Mouse (Mus musculus) liver, embryonic 14.5 days (tissue): ENCODE data around the gene Rasgef1b. TPM values are rescaled to one million over a fixed set of nuclear protein-coding genes. Genes with fewer than 3 reads are reported as not detected.

Source experiments
- ATAC-seq: fragments of 200-750 bp; cut with Nextera tagmentation; 2 replicates; pipeline ENCODE4 v1.8.0; 2017; ENCODE audit warnings: moderate number of reproducible peaks, mild to moderate bottlenecking, moderate library complexity; ENCODE audit not compliant: insufficient read depth
- DNase-seq, 3 experiments: peaks; one replicate each; pipeline ENCODE4 v3.0.0-alpha.2; 2012 to 2013; ENCODE audit warnings: low read depth in 3 of 3, low spot score in 3 of 3
- H3K27ac ChIP-seq: fragments of 300-500 bp; sonication (generic); 2 replicates; pipeline ENCODE4 v1.5.1; 2014; ENCODE audit warnings: moderate library complexity, mild to moderate bottlenecking, control low read depth, inconsistent platforms
- H3K27me3 ChIP-seq: fragments of 300-500 bp; sonication (generic); 2 replicates; pipeline ENCODE4 v1.6.1; 2014; ENCODE audit warnings: mild to moderate bottlenecking, low read length, moderate library complexity; ENCODE audit not compliant: control insufficient read depth, insufficient read depth
- H3K36me3 ChIP-seq: fragments of 300-500 bp; sonication (generic); replicated peaks from 2 replicates; pipeline ENCODE4 v1.6.1; 2014; ENCODE audit warnings: low read depth; ENCODE audit not compliant: control insufficient read depth, insufficient read depth
- H3K4me1 ChIP-seq, 2 experiments: fragments of 200-500 bp in 1 of 2; fragments of 300-500 bp in 1 of 2; sonication (generic) in 1 of 2; replicated peaks; 2 replicates each; pipeline ENCODE4 v1.6.1; 2012 to 2014; ENCODE audit warnings: antibody characterized with exemption in 1 of 2, inconsistent platforms in 1 of 2, low read length in 1 of 2; ENCODE audit not compliant: control insufficient read depth in 2 of 2, insufficient read depth in 2 of 2
- H3K4me2 ChIP-seq: fragments of 300-500 bp; sonication (generic); 2 replicates; pipeline ENCODE4 v1.6.1; 2014; ENCODE audit warnings: low read depth, mild to moderate bottlenecking, control low read depth, moderate library complexity
- H3K4me3 ChIP-seq, 2 experiments: fragments of 200-500 bp in 1 of 2; fragments of 300-500 bp in 1 of 2; sonication (generic) in 1 of 2; 2 replicates each; pipeline ENCODE4 v1.5.1; 2012 to 2014; ENCODE audit warnings: low read depth in 2 of 2, low read length in 2 of 2, mild to moderate bottlenecking in 2 of 2, control low read depth in 1 of 2, inconsistent platforms in 1 of 2, moderate library complexity in 1 of 2; ENCODE audit not compliant: insufficient read depth in 1 of 2
- H3K9ac ChIP-seq: fragments of 300-500 bp; sonication (generic); replicated peaks from 2 replicates; pipeline ENCODE4 v1.6.1; 2014; ENCODE audit warnings: mild to moderate bottlenecking, control low read depth, moderate library complexity
- H3K9me3 ChIP-seq: fragments of 300-500 bp; sonication (generic); 2 replicates; pipeline ENCODE4 v1.6.1; 2016; ENCODE audit warnings: low read length, mixed read lengths; ENCODE audit not compliant: control insufficient read depth
- CTCF ChIP-seq: IDR thresholded peaks from 2 replicates; pipeline ENCODE4 v1.5.1; 2016; ENCODE audit warnings: antibody characterized with exemption, low read depth, control low read depth
- EP300 ChIP-seq: IDR thresholded peaks from 2 replicates; pipeline ENCODE4 v1.6.1; 2016; ENCODE audit warnings: antibody characterized with exemption, low read depth
- WGBS: fragments of 180-500 bp; shearing (Covaris S2); extraction: QIAGEN DNeasy Blood & Tissue Kit; methylation state at CpG from one replicate; pipeline ENCODE4 v1.1.7; 2014; ENCODE audit not compliant: insufficient replicate concordance; 5-methylcytosine and 5-hydroxymethylcytosine counted together
- polyA plus RNA-seq, 2 experiments: library from polyadenylated mRNA; depleted of rRNA in 1 of 2; stranded (reverse) in 1 of 2; unstranded in 1 of 2; fragments of >200 nt; fragmentation: Nextera tagmentation in 1 of 2; extraction: Ambion mirVana in 1 of 2; gene quantifications; 2 replicates each; pipeline versions ENCODE4 v1.2.1 to v1.2.3; 2012 to 2014

The Rasgef1b gene
- polyA plus RNA-seq, 2 experiments: 2.8 to 4.2 TPM

DNA sequence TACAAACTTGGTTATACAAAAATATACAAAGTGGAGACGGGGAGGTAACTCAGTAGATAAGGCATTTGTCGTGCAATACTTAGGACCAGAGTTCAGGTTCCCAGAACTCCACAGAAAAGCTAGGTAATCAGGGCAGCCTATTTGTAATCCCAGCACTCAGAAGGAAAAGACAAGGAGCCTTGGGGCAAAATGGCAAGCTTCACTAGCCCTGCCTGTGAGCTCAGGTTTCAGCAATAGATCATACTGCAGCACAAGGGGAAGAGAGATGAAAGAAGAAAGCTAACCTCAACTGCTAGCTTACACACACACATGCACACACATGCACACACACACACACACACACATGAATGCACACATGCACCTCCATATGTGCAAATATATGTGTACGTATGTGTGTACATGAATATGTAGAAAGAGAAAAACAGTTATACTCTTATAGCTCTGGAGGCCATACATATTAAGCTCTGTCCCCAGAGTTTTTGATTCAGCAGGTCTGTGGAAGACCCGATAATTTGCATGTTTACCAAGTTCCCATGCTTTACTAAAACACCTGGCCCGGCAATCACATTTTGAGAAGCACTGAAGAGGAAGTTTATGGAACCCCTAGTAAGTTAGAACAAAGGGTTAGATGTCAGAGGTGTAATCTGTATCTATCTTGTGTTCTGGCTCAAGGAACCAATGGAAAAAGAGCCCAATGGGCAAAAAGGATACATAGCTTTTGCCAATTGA, 256.1 kb downstream of the Rasgef1b start:
- WGBS: 64% methylated on average over 5 of the region's 5 CpGs
- Histone ChIP-seq H3K9me3 (no peaks in the 10 kb centered on the region), H3K36me3 (no peaks in the 10 kb centered on the region), H3K4me3 (no peak overlapping the region), H3K27me3 (no peaks in the 10 kb centered on the region), H3K4me2 (no peak overlapping the region), H3K9ac (no peak overlapping the region), H3K27ac (no peak overlapping the region), H3K4me1 (peaks cover 4 to 5% of the 10 kb centered on the region in 2 experiments; a peak in 3 of 4 replicates)
- no peak for DNase-seq
- no peak for ATAC-seq
- no peak for TF ChIP-seq CTCF
- no peak for TF ChIP-seq EP300

DNA sequence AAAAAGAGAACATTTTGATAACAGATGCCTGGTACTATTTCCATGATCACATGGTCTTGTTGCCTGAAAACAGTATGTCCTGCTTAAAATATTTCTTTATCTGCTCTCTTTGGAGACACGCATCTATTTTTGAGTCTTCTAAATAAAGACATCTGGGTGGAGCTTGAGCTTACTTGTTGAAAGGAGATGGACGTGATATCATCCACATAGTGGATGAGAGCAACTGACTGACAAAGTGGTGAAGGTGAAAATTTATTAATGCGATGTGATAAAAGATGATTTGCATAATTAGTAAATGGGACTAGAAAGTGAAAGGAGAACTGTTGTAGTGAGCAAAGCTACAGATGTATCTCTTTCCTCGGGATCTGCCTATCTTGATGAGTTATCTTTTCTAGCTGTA, 257.1 kb downstream of the Rasgef1b start:
- Histone ChIP-seq H3K9ac (no peak overlapping the region), H3K4me1 (peaks cover under 1 to 2% of the 10 kb centered on the region in 2 experiments; a peak in 3 of 4 replicates), H3K36me3 (no peaks in the 10 kb centered on the region), H3K9me3 (no peaks in the 10 kb centered on the region), H3K27me3 (no peaks in the 10 kb centered on the region), H3K4me3 (no peak overlapping the region), H3K27ac (no peak overlapping the region), H3K4me2 (no peak overlapping the region)
- WGBS: 39% methylated on average over 4 of the region's 4 CpGs
- no peak for ATAC-seq
- TF ChIP-seq EP300: no peak
- DNase-seq: no peak

DNA sequence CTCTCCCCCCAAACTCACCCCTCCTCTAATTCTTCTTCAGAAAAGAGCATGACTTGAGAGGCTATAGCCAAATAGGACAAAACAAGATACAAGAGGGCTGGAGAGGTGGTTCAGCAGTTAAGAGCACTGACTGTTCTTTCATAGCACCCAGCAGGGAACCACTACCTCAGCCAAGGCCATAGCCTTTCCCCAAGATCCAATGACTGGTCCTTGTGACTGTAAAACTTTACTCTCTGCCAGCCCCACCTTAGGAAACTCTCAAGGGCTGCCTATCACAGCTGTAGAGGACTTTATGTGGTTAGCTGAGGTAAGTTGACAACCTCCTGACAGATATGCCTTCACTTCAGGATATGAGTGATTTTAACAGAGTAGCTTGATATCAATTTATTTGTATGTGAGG, 258.3 kb downstream of the Rasgef1b start:
- Histone ChIP-seq H3K27ac (no peak overlapping the region), H3K9me3 (no peaks in the 10 kb centered on the region), H3K4me1 (no peaks in the 10 kb centered on the region), H3K9ac (no peak overlapping the region), H3K27me3 (no peaks in the 10 kb centered on the region), H3K4me3 (no peak overlapping the region), H3K4me2 (no peak overlapping the region), H3K36me3 (no peaks in the 10 kb centered on the region)
- ATAC-seq (no peak), DNase-seq (no peak)
- no peak for TF ChIP-seq CTCF
- TF ChIP-seq EP300: no peak

DNA sequence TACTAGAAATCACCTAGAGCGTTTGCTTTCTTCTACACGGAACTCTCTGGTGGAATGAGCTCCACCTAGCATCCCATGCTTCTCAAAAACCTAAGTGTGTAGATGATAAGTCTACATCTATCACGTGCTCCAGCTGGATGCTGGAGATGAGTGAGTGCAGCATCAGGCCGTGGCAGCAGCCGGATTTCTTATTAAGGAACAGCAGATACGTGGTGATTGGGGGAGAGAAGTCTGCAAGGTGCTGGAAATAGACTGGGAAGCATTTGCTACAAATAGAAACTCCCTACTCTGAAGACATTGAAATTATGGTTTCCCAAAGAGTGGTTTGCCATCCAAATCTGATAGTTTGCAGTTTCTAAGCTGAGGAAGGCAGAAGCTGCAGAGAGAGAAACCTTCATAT, 269.9 kb downstream of the Rasgef1b start:
- H3K4me1 ChIP-seq: no peaks in the 10 kb centered on the region
- no peak overlapping the region for H3K9ac ChIP-seq
- no peak overlapping the region for H3K4me2 ChIP-seq
- H3K9me3 ChIP-seq: no peaks in the 10 kb centered on the region
- no peak overlapping the region for H3K27ac ChIP-seq
- H3K27me3 ChIP-seq: no peaks in the 10 kb centered on the region
- no peak for TF ChIP-seq EP300
- ATAC-seq (no peak), DNase-seq (no peak)
- 63% methylated on average over 6 of the region's 6 CpGs for WGBS
- H3K36me3 ChIP-seq: no peaks in the 10 kb centered on the region
- no peak overlapping the region for H3K4me3 ChIP-seq

DNA sequence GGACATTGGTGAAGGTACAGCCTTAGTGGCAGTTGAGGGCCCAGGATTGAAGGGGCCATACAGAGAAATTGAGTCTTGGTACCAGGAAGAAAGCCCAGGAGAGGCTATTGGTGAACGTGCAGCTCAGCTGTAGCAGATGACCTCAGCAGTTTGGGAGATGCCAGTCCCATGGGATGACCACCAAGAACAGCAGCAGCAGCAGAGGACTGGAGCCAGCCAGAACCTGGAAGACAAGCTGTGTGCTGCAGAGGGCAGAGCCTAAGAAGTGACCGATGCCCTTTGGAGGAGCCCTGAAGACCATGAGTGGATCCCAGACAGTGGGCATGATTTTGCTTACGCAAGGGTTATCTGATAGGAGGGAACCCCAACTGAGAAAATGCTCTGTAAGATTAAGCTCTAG, 271.6 kb downstream of the Rasgef1b start:
- ATAC-seq (no peak), DNase-seq (no peak)
- H3K9me3 ChIP-seq: no peaks in the 10 kb centered on the region
- no peak for TF ChIP-seq CTCF
- TF ChIP-seq EP300: no peak
- H3K27ac ChIP-seq: no peak overlapping the region
- H3K4me2 ChIP-seq: no peak overlapping the region
- no peak overlapping the region for H3K4me3 ChIP-seq
- H3K9ac ChIP-seq: no peak overlapping the region
- H3K27me3 ChIP-seq: no peaks in the 10 kb centered on the region
- no peaks in the 10 kb centered on the region for H3K36me3 ChIP-seq
- no peaks in the 10 kb centered on the region for H3K4me1 ChIP-seq
- 82% methylated on average over 3 of the region's 3 CpGs for WGBS
